Mouse (Mus musculus) lung, adult 2 months (tissue): ENCODE measurements around the gene Slc22a23. TPM values are rescaled to one million over a fixed set of nuclear protein-coding genes. Genes with fewer than 3 reads are reported as not detected.

ENCODE experiments used
- DNase-seq: peaks from one replicate; pipeline ENCODE4 v3.0.0; 2022
- H3K4me1 ChIP-seq: fragments of 200-500 bp; 2 replicates; pipeline ENCODE4 v1.6.1; 2011; ENCODE audit warnings: low read length; ENCODE audit not compliant: control insufficient read depth, insufficient read depth
- H3K4me3 ChIP-seq: fragments of 200-500 bp; replicated peaks from 2 replicates; pipeline ENCODE3; 2011; ENCODE audit warnings: low read depth, mild to moderate bottlenecking, control low read depth, low read length; ENCODE audit errors: extremely low read depth
- CTCF ChIP-seq: fragments of 200-500 bp; IDR thresholded peaks from 2 replicates; pipeline ENCODE4 v1.5.1; 2011; ENCODE audit warnings: mild to moderate bottlenecking, low read length, control low read depth; ENCODE audit not compliant: insufficient read depth
- POLR2A ChIP-seq: fragments of 200-500 bp; IDR thresholded peaks from 2 replicates; pipeline ENCODE4 v1.6.1; 2011; ENCODE audit warnings: low read depth, mild to moderate bottlenecking, control low read depth, low read length, borderline replicate concordance; ENCODE audit errors: extremely low read depth
- WGBS: fragments of 180-500 bp; shearing (Covaris S2); methylation state at CpG from one replicate; pipeline ENCODE4 v1.1.7; 2018; 5-methylcytosine and 5-hydroxymethylcytosine counted together
- polyA plus RNA-seq: library from polyadenylated mRNA; depleted of rRNA; stranded (reverse); fragments of >200 nt; gene quantifications from 2 replicates; pipeline ENCODE4 v1.2.3, GENCODE M21; 2012

The Slc22a23 gene
- polyA plus RNA-seq, 1 experiment = 81.6 TPM

- no peak for DNase-seq
- Histone ChIP-seq H3K4me1 (peaks cover 6% of the 10 kb centered on the region), H3K4me3 (peak overlapping the region; percentile 80)
- 27% methylated on average over 12 of the region's 12 CpGs for WGBS
- TF ChIP-seq POLR2A = no peak
These were observed 181.5 kb downstream of the Slc22a23 start for GRCm38 (mm10) chr13:34163304-34163975.

GRCm38 (mm10) chr13:34162491-34163303, 182.3 kb downstream of the Slc22a23 start, which contains the start of gene Psmg4:
Gene Psmg4, plus strand, starts transcription at chr13:34162964.
- DNase-seq = peak; percentile 97
- peak within 1 kb of the TSS; percentile 80 for H3K4me3 ChIP-seq
- peaks cover 6% of the 10 kb centered on the region for H3K4me1 ChIP-seq
- TF ChIP-seq CTCF (no peak), POLR2A (peak; percentile 69; the same call in 1 of the 2 replicates)
- 3% methylated on average over 44 of the region's 44 CpGs for WGBS

- TF ChIP-seq CTCF (no peak), POLR2A (no peak)
- no peak for DNase-seq
- no peak overlapping the region for H3K4me3 ChIP-seq
- WGBS = 89% methylated on average over 1 of the region's 1 CpGs
- H3K4me1 ChIP-seq = peaks cover 6% of the 10 kb centered on the region
These were observed 185.1 kb downstream of the Slc22a23 start for GRCm38 (mm10) chr13:34159926-34160325.

- peaks cover 3% of the 10 kb centered on the region for H3K4me1 ChIP-seq
- 88% methylated on average over 3 of the region's 3 CpGs for WGBS
- no peak overlapping the region for H3K4me3 ChIP-seq
- no peak for DNase-seq
- TF ChIP-seq POLR2A (no peak), CTCF (no peak)
These were observed 187.3 kb downstream of the Slc22a23 start for GRCm38 (mm10) chr13:34157596-34158157.

DNA sequence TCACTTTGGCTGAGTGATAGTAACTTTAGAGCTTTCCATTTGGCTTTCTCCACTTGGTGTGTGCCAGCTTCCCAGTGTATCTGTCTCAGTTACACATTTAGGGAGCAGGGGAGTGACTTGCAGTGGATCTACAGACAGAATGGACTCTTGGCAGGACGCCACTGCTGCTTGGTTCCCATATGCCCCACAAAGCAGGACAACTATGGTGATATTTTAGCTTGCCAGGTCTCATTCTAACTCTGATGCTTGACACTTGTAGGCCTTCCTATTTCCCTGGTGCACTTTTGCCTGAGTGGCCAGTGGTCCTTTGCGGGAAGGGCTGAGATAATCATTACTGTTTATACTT, 188.2 kb downstream of the Slc22a23 start:
- 78% methylated on average over 2 of the region's 2 CpGs for WGBS
- no peaks in the 10 kb centered on the region for H3K4me1 ChIP-seq
- no peak for TF ChIP-seq POLR2A
- no peak for TF ChIP-seq CTCF
- H3K4me3 ChIP-seq = no peak overlapping the region
- no peak for DNase-seq

- TF ChIP-seq CTCF = no peak
- TF ChIP-seq POLR2A = no peak
- 63% methylated on average over 8 of the region's 8 CpGs for WGBS
- H3K4me1 ChIP-seq = no peaks in the 10 kb centered on the region
- H3K4me3 ChIP-seq = no peak overlapping the region
- no peak for DNase-seq
These were observed 188.7 kb downstream of the Slc22a23 start for GRCm38 (mm10) chr13:34156133-34156839.

- TF ChIP-seq CTCF (peak; percentile 46; the same call in 1 of the 2 replicates), POLR2A (no peak)
- H3K4me3 ChIP-seq = peak overlapping the region; percentile 58
- WGBS = 25% methylated on average over 3 of the region's 3 CpGs
- H3K4me1 ChIP-seq = no peaks in the 10 kb centered on the region
- peak; percentile 56 for DNase-seq
These were observed 190.1 kb downstream of the Slc22a23 start for GRCm38 (mm10) chr13:34154931-34155272.

DNA sequence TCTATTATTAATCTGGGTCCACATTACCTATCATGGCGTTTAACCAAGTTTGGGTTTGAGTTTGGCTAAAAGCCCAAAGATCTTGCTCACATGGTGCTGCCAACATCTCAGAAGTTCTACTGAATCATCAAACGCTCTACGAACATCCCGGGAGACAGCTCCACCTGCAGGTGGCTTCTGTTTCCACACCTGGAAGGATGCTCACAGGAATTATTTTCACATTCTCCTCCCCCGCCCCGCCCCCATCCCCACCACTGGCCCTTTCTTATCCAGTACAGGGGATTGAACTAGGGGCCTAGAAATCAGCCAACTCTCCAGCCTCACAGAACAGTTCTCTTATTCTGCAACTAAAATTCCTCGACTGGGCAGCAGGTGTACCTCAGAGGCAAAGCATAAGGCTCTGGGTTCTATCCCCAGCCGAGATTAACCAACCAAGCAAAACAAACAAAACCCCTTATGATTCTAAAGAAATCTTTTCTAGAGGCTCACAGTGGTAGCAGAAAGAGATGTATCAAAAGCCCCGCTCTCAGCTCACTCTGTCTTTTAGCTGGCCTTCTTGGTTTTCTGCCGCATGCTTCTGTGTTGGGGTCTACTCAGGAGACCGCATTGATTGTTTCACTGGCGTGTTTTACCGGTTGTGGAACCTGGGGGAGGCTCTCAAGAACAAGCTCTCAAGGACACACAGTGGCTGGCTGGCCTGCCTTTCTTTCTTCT, 190.6 kb downstream of the Slc22a23 start:
- DNase-seq = peak; percentile 64
- WGBS = 29% methylated on average over 13 of the region's 13 CpGs

More for the DNA sequence above, 190.6 kb downstream of the Slc22a23 start:
- Histone ChIP-seq H3K4me3 (peak overlapping the region; percentile 58), H3K4me1 (no peaks in the 10 kb centered on the region)
- no peak for TF ChIP-seq POLR2A
- TF ChIP-seq CTCF = peak; percentile 76
